Mouse (Mus musculus): ENCODE data around the gene Zeb2.

DNA sequence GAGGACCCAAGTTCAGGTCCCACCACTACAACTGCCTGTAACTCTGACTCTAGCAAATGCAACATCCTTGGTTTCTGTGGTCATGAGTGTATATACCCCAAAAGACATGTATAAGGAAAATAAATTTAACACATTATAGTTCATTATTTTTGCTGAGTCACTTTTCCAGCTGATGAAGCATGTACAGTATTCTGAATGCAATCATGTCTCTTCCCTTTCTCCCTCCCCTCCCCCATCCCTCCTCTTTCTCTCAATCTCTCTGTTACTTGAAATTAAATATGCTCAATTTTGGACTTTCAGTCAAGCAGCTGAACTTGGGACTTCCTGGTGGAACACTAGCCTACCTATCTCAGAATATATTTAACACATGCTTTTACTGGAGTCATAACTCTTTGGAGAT, 77.7 kb downstream of the Zeb2 start:
- TF ChIP-seq CTCF (conservative IDR thresholded peaks at IDR 0.05; ENCODE audit: insufficient read depth, insufficient read length, low read depth, low read length) (no peak), POLR2A (IDR thresholded peaks at IDR 0.05; ENCODE audit: low read depth, low read length) (no peak)
